Mouse (Mus musculus): ENCODE measurements around the gene Ermard. TPM values are rescaled to one million over a fixed set of nuclear protein-coding genes. Genes with fewer than 3 reads are reported as not detected.
"Not testable (repeated sequence)": the region's sequence is repeated elsewhere in the genome, so short reads cannot be mapped to it uniquely, and the experiment has no call there.

Ermard gene
- polyA plus RNA-seq (2016; fragmentation: Nextera tagmentation; extraction: Ambion mirVana): 104 and 111 TPM in 2 replicates

DNA sequence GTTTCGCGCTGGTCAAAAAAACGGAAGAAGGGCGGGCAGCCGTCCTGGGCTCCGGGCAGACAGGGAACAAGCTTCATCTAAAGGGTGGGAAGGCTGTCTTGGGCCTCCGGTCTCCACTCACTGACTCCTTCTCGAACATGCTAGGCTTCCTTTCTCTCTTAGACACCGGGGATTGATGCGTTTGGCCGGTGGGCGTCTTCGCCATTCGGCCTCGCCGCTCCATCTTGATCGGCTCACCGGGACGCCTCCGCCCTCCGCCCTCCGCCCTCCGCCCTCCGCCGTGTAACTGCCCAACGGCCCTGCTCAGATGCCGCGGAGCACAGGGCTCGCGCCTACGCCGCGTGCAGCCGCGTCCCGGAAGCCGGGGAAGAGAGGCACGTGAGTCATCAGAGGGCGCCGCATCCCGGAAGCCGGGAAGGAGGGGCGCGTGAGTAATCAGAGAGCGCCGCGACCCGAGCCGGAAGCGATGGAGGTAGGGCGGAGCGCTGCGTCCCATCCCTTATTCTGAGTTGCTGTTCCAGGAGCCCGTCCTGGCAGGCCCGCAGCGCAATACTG, at the start of gene Ermard, which contains the start of the genes Tcte3 and Gm3448:
TSS of gene Ermard (plus strand) at position 34 of the 555 bp plus-strand sequence.
TSS of gene Tcte3 (minus strand) at position 314 of the 555 bp plus-strand sequence.
TSS of gene Gm3448 (minus strand) at position 363 of the 555 bp plus-strand sequence.
- 0 out of 2 replicates have a peak within 1 kb of the TSS, but pooled peaks have one; percentile 24 for H3K4me3 ChIP-seq (replicated peaks)
- peak; percentile 97 for ATAC-seq (ENCODE audit: insufficient number of reproducible peaks, insufficient read depth, low FRiP score, low TSS enrichment, low read depth)
- H3K27me3 ChIP-seq; H3K36me3 ChIP-seq; H3K4me1 ChIP-seq (replicated peaks); H3K9me3 ChIP-seq; H3K4me2 ChIP-seq; H3K27ac ChIP-seq; H3K9ac ChIP-seq (replicated peaks): not testable (repeated sequence)
- no CpG with 5 or more reads among the region's 56 CpGs for whole genome bisulfite sequencing

DNA sequence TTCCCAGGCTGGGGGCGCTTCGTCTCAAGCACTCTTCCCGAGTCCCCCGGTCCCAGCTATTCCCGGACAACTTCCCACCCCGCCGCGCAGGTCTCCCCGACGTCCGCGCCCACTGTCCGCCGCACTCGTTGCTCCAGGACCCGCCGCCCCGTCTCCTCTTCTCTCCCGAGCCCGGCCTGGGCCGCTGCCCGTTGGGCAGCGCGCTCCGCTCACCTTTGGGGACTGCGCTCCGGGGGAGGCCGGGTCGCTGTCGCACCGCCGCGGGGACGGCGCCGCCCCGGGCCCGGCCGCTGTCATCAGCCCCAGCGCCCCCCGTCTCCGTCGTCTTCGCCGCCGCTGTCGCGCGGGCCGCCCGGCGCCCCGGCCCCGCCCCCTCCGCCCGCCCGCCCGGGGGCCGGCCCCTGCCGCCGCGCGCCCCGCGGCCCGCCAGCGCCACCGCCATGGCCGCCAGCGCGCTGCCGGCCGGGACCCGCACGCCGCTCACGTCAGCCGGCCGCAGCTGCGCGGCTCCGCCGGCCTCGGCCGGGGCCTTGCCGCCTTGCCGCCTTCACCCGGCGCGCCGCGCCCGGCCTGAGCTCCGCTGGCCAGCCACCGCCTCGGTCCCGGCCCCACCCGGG, 48.4 kb upstream of the Ermard start:
- not testable (repeated sequence) for H3K9ac ChIP-seq (replicated peaks); H3K36me3 ChIP-seq; H3K4me1 ChIP-seq (replicated peaks); H3K27me3 ChIP-seq; H3K27ac ChIP-seq; H3K9me3 ChIP-seq; H3K4me3 ChIP-seq (replicated peaks); H3K4me2 ChIP-seq
- peak; percentile 71 for ATAC-seq (ENCODE audit: insufficient number of reproducible peaks, insufficient read depth, low FRiP score, low TSS enrichment, low read depth)
- WGBS: no CpG with 5 or more reads among the region's 98 CpGs

DNA sequence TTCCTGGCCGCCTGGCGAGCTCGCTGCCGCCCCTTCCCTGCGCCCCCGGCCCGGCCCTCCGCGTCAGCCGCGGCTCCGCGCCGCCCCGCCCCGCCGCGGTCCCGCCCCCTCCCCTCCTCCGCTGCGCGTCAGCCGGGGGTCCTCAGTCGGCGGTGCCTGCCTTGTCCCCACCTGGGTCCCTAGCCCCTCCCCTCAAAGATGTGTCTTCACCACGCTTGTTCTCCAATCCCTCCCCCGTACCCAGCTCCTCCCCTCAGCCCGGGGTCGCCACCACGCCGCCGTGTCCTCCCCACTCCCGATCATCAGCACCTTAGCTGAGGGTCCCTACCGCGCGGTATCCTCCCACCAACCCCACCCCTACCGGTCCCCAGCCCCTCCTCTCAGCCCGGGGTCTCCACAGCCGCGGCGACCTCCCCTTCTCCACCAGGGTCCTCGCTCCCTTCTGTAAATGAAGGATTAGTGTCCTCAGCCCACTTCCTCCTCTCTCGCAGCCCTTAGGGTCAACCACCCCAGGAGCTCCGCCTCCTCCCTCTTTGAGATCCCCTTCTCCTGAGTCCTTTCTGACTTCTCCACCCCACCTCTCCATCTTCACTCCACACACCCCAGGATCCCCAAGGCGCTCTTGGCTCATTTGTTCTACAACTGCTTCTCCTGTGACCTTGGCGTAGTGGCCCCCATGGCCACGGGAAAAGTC, 47.7 kb upstream of the Ermard start:
- not testable (repeated sequence) for H3K4me1 ChIP-seq (replicated peaks); H3K36me3 ChIP-seq; H3K4me3 ChIP-seq (replicated peaks); H3K9me3 ChIP-seq; H3K27me3 ChIP-seq; H3K9ac ChIP-seq (replicated peaks); H3K27ac ChIP-seq; H3K4me2 ChIP-seq
- ATAC-seq (ENCODE audit: insufficient number of reproducible peaks, insufficient read depth, low FRiP score, low TSS enrichment, low read depth): peak; percentile 91
- no CpG with 5 or more reads among the region's 47 CpGs for WGBS

DNA sequence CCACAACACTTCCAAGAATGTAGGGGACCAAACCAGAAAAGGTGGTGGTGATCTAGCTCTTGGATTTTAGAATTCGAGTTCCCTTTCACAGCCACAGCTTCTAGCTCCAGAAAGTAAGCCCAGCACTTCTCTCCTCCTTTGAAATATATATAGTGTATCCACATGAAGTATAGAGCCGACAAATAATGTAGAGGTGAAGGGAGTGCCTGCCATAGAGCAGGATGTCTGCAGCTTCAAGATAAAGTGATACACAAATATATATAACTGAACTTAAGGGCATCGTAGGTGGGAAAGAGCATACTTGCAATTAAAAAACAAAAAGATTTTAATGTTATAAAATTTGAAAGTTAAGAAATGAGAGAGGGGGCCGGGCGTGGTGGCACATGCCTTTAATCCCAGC, 46.9 kb upstream of the Ermard start:
- not testable (repeated sequence) for H3K27me3 ChIP-seq; H3K9ac ChIP-seq (replicated peaks); H3K4me2 ChIP-seq; H3K9me3 ChIP-seq; H3K4me1 ChIP-seq (replicated peaks); H3K4me3 ChIP-seq (replicated peaks); H3K36me3 ChIP-seq; ATAC-seq (ENCODE audit: insufficient number of reproducible peaks, insufficient read depth, low FRiP score, low TSS enrichment, low read depth); H3K27ac ChIP-seq
- no CpG with 5 or more reads among the region's 5 CpGs for WGBS

DNA sequence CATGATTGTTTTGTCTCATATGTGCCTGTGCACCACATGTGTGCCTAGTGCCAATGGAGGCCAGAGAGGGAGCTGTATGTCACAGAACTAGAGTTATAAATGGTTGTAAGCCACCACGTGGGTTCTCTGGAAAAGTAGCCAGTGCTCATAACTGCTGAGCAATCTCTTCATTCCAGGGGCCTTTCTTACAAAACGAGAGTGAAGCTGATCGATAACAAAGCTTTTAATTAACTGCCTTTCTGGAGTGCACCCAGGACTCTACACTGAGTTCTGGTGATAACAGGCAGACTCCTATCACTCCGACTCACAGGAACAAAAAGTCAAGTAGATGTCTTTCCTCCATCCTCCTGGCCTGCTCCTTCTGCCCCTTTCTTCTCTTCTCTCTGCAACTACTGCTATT, 41.0 kb upstream of the Ermard start:
- H3K36me3 ChIP-seq; H3K4me2 ChIP-seq; ATAC-seq (ENCODE audit: insufficient number of reproducible peaks, insufficient read depth, low FRiP score, low TSS enrichment, low read depth); H3K27ac ChIP-seq; H3K9ac ChIP-seq (replicated peaks); H3K9me3 ChIP-seq; H3K4me3 ChIP-seq (replicated peaks); H3K27me3 ChIP-seq; H3K4me1 ChIP-seq (replicated peaks): not testable (repeated sequence)
- WGBS: no CpG with 5 or more reads among the region's 4 CpGs

DNA sequence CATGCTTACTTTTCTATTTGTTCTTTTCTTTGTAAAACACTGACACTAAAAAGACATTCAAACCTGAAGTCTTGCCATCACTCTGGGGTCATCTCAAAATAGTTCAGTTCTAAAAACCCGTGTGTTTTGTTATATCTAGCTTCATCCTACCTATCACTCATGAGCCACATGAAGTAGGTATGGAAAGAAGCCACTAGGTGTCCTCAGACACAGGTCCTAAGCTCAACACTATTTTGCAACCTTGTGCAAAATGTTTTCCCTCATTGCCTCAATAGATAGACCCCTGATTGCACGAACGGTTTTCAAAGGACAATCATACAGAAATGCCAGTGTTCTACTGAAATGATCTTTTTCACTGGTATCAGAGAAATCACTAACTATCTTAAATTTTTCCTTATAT, 31.9 kb upstream of the Ermard start:
- not testable (repeated sequence) for ATAC-seq (ENCODE audit: insufficient number of reproducible peaks, insufficient read depth, low FRiP score, low TSS enrichment, low read depth); H3K4me2 ChIP-seq; H3K4me3 ChIP-seq (replicated peaks); H3K36me3 ChIP-seq; H3K27ac ChIP-seq; H3K27me3 ChIP-seq; H3K9ac ChIP-seq (replicated peaks); H3K9me3 ChIP-seq; H3K4me1 ChIP-seq (replicated peaks)
- WGBS: no CpG with 5 or more reads among the region's 3 CpGs

DNA sequence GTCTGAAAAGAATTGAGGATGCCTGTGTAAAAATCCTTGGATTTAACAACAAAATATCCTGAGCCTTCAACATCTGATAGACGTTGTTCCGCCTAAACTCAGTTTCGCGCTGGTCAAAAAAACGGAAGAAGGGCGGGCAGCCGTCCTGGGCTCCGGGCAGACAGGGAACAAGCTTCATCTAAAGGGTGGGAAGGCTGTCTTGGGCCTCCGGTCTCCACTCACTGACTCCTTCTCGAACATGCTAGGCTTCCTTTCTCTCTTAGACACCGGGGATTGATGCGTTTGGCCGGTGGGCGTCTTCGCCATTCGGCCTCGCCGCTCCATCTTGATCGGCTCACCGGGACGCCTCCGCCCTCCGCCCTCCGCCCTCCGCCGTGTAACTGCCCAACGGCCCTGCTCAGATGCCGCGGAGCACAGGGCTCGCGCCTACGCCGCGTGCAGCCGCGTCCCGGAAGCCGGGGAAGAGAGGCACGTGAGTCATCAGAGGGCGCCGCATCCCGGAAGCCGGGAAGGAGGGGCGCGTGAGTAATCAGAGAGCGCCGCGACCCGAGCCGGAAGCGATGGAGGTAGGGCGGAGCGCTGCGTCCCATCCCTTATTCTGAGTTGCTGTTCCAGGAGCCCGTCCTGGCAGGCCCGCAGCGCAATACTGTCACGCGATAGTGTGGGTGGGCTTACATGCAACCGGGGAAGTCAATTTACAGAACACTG, 31.1 kb upstream of the Ermard start, which contains the start of gene Gm3435:
TSS of gene Gm3435 (plus strand) at position 471 of the 708 bp plus-strand sequence.
- not testable (repeated sequence) for H3K27me3 ChIP-seq; H3K27ac ChIP-seq; H3K4me1 ChIP-seq (replicated peaks); H3K36me3 ChIP-seq; H3K9ac ChIP-seq (replicated peaks); H3K9me3 ChIP-seq; H3K4me3 ChIP-seq (replicated peaks); H3K4me2 ChIP-seq
- peak; percentile 96 for ATAC-seq (ENCODE audit: insufficient number of reproducible peaks, insufficient read depth, low FRiP score, low TSS enrichment, low read depth)
- WGBS: no CpG with 5 or more reads among the region's 60 CpGs

DNA sequence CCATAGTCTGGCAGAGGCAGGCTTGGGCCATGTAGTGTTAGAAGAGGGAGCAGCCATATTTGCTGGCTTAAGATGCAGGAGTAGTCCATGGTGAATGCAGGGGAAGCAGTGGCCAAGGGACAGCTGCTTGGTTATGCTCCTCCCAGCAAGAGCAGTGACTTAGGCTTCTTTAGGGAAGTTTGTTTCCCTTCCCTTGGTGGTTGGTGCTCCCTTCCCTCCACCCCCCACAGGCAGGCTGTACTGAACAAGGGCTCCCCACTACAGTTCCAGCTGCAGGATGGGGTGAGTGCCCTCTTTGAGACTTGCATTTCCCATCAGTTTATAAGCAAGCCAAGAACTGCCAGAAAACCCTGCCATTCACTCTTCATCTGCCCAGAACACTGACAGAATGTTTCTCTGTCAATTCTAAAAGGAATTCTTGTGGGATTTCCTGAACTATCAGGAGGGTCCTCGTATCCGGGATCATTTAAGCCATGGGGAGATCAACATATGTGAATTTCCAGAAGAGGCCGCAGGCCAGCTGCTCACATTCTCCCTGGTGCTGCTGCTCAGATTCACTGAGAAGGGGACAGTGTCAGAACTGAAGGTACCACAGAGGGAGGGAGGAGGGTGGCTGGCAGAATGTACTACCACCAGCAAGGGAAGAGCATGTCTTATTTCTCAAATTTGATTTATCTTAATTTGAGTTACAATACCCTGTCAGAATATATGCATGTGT, 19.3 kb upstream of the Ermard start:
- H3K4me1 ChIP-seq (replicated peaks); H3K9ac ChIP-seq (replicated peaks); ATAC-seq (ENCODE audit: insufficient number of reproducible peaks, insufficient read depth, low FRiP score, low TSS enrichment, low read depth); H3K27ac ChIP-seq; H3K36me3 ChIP-seq; H3K9me3 ChIP-seq; H3K27me3 ChIP-seq; H3K4me2 ChIP-seq; H3K4me3 ChIP-seq (replicated peaks): not testable (repeated sequence)
- 82% methylated on average over 3 of the region's 3 CpGs for WGBS

DNA sequence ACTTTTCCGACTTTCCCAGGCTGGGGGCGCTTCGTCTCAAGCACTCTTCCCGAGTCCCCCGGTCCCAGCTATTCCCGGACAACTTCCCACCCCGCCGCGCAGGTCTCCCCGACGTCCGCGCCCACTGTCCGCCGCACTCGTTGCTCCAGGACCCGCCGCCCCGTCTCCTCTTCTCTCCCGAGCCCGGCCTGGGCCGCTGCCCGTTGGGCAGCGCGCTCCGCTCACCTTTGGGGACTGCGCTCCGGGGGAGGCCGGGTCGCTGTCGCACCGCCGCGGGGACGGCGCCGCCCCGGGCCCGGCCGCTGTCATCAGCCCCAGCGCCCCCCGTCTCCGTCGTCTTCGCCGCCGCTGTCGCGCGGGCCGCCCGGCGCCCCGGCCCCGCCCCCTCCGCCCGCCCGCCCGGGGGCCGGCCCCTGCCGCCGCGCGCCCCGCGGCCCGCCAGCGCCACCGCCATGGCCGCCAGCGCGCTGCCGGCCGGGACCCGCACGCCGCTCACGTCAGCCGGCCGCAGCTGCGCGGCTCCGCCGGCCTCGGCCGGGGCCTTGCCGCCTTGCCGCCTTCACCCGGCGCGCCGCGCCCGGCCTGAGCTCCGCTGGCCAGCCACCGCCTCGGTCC, 17.0 kb upstream of the Ermard start:
- not testable (repeated sequence) for H3K4me3 ChIP-seq (replicated peaks); H3K27me3 ChIP-seq; H3K9ac ChIP-seq (replicated peaks); H3K9me3 ChIP-seq; H3K27ac ChIP-seq; H3K4me2 ChIP-seq; H3K4me1 ChIP-seq (replicated peaks); H3K36me3 ChIP-seq
- peak; percentile 60 for ATAC-seq (ENCODE audit: insufficient number of reproducible peaks, insufficient read depth, low FRiP score, low TSS enrichment, low read depth)
- no CpG with 5 or more reads among the region's 97 CpGs for WGBS

DNA sequence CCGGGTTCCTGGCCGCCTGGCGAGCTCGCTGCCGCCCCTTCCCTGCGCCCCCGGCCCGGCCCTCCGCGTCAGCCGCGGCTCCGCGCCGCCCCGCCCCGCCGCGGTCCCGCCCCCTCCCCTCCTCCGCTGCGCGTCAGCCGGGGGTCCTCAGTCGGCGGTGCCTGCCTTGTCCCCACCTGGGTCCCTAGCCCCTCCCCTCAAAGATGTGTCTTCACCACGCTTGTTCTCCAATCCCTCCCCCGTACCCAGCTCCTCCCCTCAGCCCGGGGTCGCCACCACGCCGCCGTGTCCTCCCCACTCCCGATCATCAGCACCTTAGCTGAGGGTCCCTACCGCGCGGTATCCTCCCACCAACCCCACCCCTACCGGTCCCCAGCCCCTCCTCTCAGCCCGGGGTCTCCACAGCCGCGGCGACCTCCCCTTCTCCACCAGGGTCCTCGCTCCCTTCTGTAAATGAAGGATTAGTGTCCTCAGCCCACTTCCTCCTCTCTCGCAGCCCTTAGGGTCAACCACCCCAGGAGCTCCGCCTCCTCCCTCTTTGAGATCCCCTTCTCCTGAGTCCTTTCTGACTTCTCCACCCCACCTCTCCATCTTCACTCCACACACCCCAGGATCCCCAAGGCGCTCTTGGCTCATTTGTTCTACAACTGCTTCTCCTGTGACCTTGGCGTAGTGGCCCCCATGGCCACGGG, 16.4 kb upstream of the Ermard start:
- H3K27me3 ChIP-seq; H3K4me1 ChIP-seq (replicated peaks): not testable (repeated sequence)
- no CpG with 5 or more reads among the region's 48 CpGs for WGBS

More for the DNA sequence above, 16.4 kb upstream of the Ermard start:
- H3K9me3 ChIP-seq; H3K27ac ChIP-seq; H3K4me3 ChIP-seq (replicated peaks); H3K36me3 ChIP-seq; H3K4me2 ChIP-seq; H3K9ac ChIP-seq (replicated peaks): not testable (repeated sequence)
- ATAC-seq (ENCODE audit: insufficient number of reproducible peaks, insufficient read depth, low FRiP score, low TSS enrichment, low read depth): peak; percentile 88
